Mouse (Mus musculus): ENCODE data around the gene Dnajc5. TPM values are rescaled to one million over a fixed set of nuclear protein-coding genes. Genes with fewer than 3 reads are reported as not detected.

Gene Dnajc5
- polyA plus RNA-seq, 1 experiment from 2014 or later: 97.1 TPM

DNA sequence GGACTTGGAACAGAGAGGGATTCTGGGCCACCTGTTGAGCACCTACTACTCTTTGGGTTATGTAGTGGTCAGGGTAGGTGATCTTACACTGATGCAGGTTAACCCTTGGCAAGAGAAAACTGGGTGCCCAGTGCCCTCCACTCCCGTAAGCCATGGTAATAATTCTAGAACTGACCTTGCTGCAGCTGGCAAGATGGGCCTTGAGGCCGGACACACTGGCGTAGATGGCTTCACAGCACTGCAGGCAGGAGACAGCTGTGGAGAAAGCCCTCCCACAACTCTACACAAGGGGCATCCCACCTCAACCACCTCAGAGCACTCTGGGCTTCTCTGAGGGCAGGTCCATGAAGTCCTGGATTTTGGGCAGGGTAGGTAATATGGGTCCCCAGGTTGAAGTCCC is 65.8 kb downstream of the Dnajc5 start:
- Histone ChIP-seq H3K9me3 (ENCODE audit: control insufficient read depth, low read length) (no peaks in the 10 kb centered on the region), H3K4me3 (ENCODE audit: low read depth, low read length) (no peak overlapping the region), H3K36me3 (ENCODE audit: control insufficient read depth, insufficient read depth, low read length) (peaks cover 21% of the 10 kb centered on the region), H3K27ac (ENCODE audit: low read depth, low read length) (no peak overlapping the region), H3K4me1 (replicated peaks; ENCODE audit: control insufficient read depth, insufficient read depth, low read length) (no peaks in the 10 kb centered on the region), H3K4me2 (replicated peaks; ENCODE audit: low read depth, low read length) (no peak overlapping the region), H3K27me3 (ENCODE audit: control insufficient read depth, insufficient read depth, low read length) (no peaks in the 10 kb centered on the region), H3K9ac (ENCODE audit: low read depth, low read length) (no peak overlapping the region)
- no peak for ATAC-seq (ENCODE audit: low FRiP score)
- 97% methylated on average over 3 of the region's 3 CpGs for WGBS
- DNase-seq (ENCODE audit: low spot score): no peak

GRCm38 (mm10) chr2:181587796-181588195 is 67.5 kb downstream of the Dnajc5 start:
- Histone ChIP-seq H3K27ac (ENCODE audit: low read depth, low read length) (no peak overlapping the region), H3K9ac (ENCODE audit: low read depth, low read length) (no peak overlapping the region), H3K36me3 (ENCODE audit: control insufficient read depth, insufficient read depth, low read length) (peaks cover 21% of the 10 kb centered on the region), H3K27me3 (ENCODE audit: control insufficient read depth, insufficient read depth, low read length) (no peaks in the 10 kb centered on the region), H3K4me1 (replicated peaks; ENCODE audit: control insufficient read depth, insufficient read depth, low read length) (no peaks in the 10 kb centered on the region), H3K4me3 (ENCODE audit: low read depth, low read length) (no peak overlapping the region), H3K4me2 (replicated peaks; ENCODE audit: low read depth, low read length) (no peak overlapping the region), H3K9me3 (ENCODE audit: control insufficient read depth, low read length) (no peaks in the 10 kb centered on the region)
- WGBS: 89% methylated on average over 6 of the region's 6 CpGs
- no peak for ATAC-seq (ENCODE audit: low FRiP score)
- no peak for DNase-seq (ENCODE audit: low spot score)

DNA sequence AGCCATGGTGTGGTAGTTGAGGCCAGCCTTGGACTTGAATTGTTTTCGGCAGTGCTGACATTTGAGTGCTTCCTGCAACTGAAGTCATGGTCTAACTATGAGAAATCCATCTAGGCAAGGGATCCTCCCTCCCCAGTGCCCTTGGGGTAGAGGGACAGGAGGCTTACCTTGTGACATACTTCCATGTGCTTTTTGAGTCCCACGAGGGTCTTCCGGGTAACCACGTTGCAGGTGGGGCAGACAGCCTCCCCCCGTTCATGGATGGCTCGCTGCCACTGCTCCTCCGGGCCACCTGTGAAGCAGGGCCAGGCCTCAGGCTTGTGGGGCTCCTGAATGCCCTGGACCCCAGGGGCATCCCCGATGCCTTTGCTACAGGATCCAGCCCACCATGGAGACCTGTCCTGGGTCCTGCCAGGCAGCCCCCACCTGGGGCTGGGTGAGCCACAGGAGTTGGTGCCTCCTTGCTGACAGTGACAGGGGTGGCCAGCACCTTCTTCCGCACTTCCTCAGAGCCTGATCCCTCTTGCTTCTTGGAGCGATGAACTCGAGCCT is 68.0 kb downstream of the Dnajc5 start:
- Histone ChIP-seq H3K9me3 (ENCODE audit: control insufficient read depth, low read length) (no peaks in the 10 kb centered on the region), H3K4me3 (ENCODE audit: low read depth, low read length) (no peak overlapping the region), H3K27ac (ENCODE audit: low read depth, low read length) (no peak overlapping the region), H3K4me1 (replicated peaks; ENCODE audit: control insufficient read depth, insufficient read depth, low read length) (no peaks in the 10 kb centered on the region; the same call in 1 of the 2 replicates), H3K36me3 (ENCODE audit: control insufficient read depth, insufficient read depth, low read length) (peaks cover 21% of the 10 kb centered on the region), H3K9ac (ENCODE audit: low read depth, low read length) (no peak overlapping the region), H3K4me2 (replicated peaks; ENCODE audit: low read depth, low read length) (no peak overlapping the region), H3K27me3 (ENCODE audit: control insufficient read depth, insufficient read depth, low read length) (no peaks in the 10 kb centered on the region)
- DNase-seq (ENCODE audit: low spot score): no peak
- ATAC-seq (ENCODE audit: low FRiP score): no peak
- WGBS: 85% methylated on average over 11 of the region's 11 CpGs

DNA sequence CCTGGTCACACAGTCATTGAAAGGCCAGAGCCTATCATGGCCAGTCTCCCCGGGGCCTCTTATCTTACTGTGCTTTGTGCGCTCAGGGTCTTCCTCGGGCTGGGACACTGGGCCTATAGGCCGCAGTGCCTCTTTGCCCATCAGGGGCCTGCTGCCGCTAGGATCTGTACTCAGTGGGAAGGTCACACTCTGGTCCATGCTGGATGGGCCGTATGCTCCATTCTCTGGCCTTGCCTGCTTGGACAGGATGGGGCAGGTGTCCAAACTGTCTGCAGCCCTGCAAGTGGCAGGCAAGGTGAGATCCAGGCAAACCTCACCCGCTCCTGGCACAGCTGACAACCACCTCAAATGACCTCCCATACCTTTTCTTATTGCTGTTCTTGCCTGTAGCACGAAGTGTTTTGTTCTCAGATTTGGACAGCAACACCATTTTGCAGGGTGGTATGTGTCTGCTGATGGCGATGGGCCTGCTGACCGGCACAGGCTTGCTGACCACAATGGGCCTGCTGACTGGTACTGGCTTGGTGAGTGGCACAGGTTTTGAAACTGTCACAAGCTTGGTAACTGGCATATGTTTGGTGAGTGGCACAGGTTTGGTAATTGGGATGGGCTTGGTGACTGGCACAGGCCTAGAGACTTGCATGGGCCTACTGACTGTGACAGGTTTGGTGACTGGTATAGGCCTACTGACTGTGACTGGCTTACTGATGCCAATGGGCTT is 68.9 kb downstream of the Dnajc5 start:
- Histone ChIP-seq H3K27ac (ENCODE audit: low read depth, low read length) (no peak overlapping the region), H3K9me3 (ENCODE audit: control insufficient read depth, low read length) (no peaks in the 10 kb centered on the region), H3K4me3 (ENCODE audit: low read depth, low read length) (no peak overlapping the region), H3K36me3 (ENCODE audit: control insufficient read depth, insufficient read depth, low read length) (peaks cover 19% of the 10 kb centered on the region), H3K27me3 (ENCODE audit: control insufficient read depth, insufficient read depth, low read length) (no peaks in the 10 kb centered on the region), H3K4me2 (replicated peaks; ENCODE audit: low read depth, low read length) (no peak overlapping the region), H3K4me1 (replicated peaks; ENCODE audit: control insufficient read depth, insufficient read depth, low read length) (no peaks in the 10 kb centered on the region; the same call in 1 of the 2 replicates), H3K9ac (ENCODE audit: low read depth, low read length) (no peak overlapping the region)
- DNase-seq (ENCODE audit: low spot score) (no peak), ATAC-seq (ENCODE audit: low FRiP score) (no peak)
- WGBS: 91% methylated on average over 10 of the region's 10 CpGs

DNA sequence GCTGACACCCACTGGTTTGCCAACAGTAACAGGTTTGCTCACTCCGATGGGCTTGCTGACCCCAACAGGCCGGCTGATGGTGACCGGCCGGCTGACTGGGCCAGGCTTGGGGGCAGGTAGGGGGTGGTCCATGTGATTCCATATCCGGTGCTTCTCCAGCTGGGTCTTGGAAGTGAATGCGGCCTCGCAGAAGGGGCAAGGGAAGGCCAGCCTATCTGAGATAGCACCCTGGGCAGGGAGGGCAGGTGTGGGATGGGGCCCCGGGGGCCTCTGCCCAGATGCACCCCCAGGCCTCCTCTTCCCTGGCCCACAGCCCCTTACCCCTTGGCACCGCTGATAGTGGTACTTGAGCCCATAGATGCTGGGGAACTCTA is 69.4 kb downstream of the Dnajc5 start:
- H3K36me3 ChIP-seq (ENCODE audit: control insufficient read depth, insufficient read depth, low read length): peaks cover 15% of the 10 kb centered on the region
- 96% methylated on average over 9 of the region's 9 CpGs for WGBS
- ATAC-seq (ENCODE audit: low FRiP score): no peak

GRCm38 (mm10) chr2:181590471-181590870 is 70.2 kb downstream of the Dnajc5 start:
- Histone ChIP-seq H3K9me3 (ENCODE audit: control insufficient read depth, low read length) (no peaks in the 10 kb centered on the region), H3K36me3 (ENCODE audit: control insufficient read depth, insufficient read depth, low read length) (peaks cover 12% of the 10 kb centered on the region; the same call in 1 of the 2 replicates), H3K9ac (ENCODE audit: low read depth, low read length) (no peak overlapping the region), H3K27ac (ENCODE audit: low read depth, low read length) (no peak overlapping the region), H3K4me2 (replicated peaks; ENCODE audit: low read depth, low read length) (no peak overlapping the region), H3K4me3 (ENCODE audit: low read depth, low read length) (no peak overlapping the region), H3K4me1 (replicated peaks; ENCODE audit: control insufficient read depth, insufficient read depth, low read length) (no peaks in the 10 kb centered on the region; the same call in 1 of the 2 replicates), H3K27me3 (ENCODE audit: control insufficient read depth, insufficient read depth, low read length) (no peaks in the 10 kb centered on the region)
- no peak for DNase-seq (ENCODE audit: low spot score)
- WGBS: 90% methylated on average over 5 of the region's 5 CpGs
- ATAC-seq (ENCODE audit: low FRiP score): no peak

More for the DNA sequence above, 69.4 kb downstream of the Dnajc5 start:
- Histone ChIP-seq H3K9me3 (ENCODE audit: control insufficient read depth, low read length) (no peaks in the 10 kb centered on the region), H3K9ac (ENCODE audit: low read depth, low read length) (no peak overlapping the region), H3K27ac (ENCODE audit: low read depth, low read length) (no peak overlapping the region), H3K4me2 (replicated peaks; ENCODE audit: low read depth, low read length) (no peak overlapping the region), H3K4me3 (ENCODE audit: low read depth, low read length) (no peak overlapping the region), H3K27me3 (ENCODE audit: control insufficient read depth, insufficient read depth, low read length) (no peaks in the 10 kb centered on the region), H3K4me1 (replicated peaks; ENCODE audit: control insufficient read depth, insufficient read depth, low read length) (no peaks in the 10 kb centered on the region; the same call in 1 of the 2 replicates)
- DNase-seq (ENCODE audit: low spot score): no peak

DNA sequence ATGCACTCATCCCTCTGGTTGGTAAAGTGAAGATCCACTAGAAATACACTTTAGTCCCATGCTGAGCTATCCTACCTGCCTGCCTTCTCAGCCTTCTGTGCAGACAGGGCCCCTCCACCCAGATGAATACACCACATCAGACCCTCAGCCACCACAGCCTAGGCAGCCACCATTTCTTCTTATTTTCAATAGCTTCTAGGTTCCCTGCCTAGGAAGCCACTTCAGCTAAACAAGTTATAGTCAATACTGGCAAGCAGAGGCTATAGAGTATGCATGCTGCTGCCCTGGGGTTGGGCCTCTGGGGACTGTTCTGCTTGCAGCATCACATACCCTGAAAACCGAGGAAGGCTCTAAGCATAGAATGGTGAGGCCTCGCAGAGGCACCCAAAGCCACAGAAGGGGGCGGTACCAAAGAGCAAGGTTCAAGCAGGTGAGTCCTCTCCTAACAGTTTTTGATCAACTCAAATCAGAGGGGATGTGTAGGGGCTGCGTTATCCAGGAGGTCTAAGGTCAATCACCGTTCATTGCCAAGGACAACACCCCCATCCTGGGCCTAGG is 71.3 kb downstream of the Dnajc5 start, which contains the start of gene Prpf6:
Gene Prpf6, plus strand, starts transcription at position 341 of the 558 bp plus-strand sequence.
- DNase-seq (ENCODE audit: low spot score): peak; percentile 33
- peak; percentile 26 for ATAC-seq (ENCODE audit: low FRiP score)
- H3K9me3 ChIP-seq (ENCODE audit: control insufficient read depth, low read length): no peaks in the 10 kb centered on the region
- no peaks in the 10 kb centered on the region; the same call in 1 of the 2 replicates for H3K4me1 ChIP-seq (replicated peaks; ENCODE audit: control insufficient read depth, insufficient read depth, low read length)
- H3K36me3 ChIP-seq (ENCODE audit: control insufficient read depth, insufficient read depth, low read length): peaks cover 10% of the 10 kb centered on the region; the same call in 1 of the 2 replicates
- H3K4me2 ChIP-seq (replicated peaks; ENCODE audit: low read depth, low read length): peak within 1 kb of the TSS; percentile 92
- H3K27me3 ChIP-seq (ENCODE audit: control insufficient read depth, insufficient read depth, low read length): no peaks in the 10 kb centered on the region
- H3K9ac ChIP-seq (ENCODE audit: low read depth, low read length): peak within 1 kb of the TSS; percentile 94
- 11% methylated on average over 5 of the region's 5 CpGs for WGBS
- peak within 1 kb of the TSS; percentile 96 for H3K4me3 ChIP-seq (ENCODE audit: low read depth, low read length)
- H3K27ac ChIP-seq (ENCODE audit: low read depth, low read length): peak within 1 kb of the TSS; percentile 67

DNA sequence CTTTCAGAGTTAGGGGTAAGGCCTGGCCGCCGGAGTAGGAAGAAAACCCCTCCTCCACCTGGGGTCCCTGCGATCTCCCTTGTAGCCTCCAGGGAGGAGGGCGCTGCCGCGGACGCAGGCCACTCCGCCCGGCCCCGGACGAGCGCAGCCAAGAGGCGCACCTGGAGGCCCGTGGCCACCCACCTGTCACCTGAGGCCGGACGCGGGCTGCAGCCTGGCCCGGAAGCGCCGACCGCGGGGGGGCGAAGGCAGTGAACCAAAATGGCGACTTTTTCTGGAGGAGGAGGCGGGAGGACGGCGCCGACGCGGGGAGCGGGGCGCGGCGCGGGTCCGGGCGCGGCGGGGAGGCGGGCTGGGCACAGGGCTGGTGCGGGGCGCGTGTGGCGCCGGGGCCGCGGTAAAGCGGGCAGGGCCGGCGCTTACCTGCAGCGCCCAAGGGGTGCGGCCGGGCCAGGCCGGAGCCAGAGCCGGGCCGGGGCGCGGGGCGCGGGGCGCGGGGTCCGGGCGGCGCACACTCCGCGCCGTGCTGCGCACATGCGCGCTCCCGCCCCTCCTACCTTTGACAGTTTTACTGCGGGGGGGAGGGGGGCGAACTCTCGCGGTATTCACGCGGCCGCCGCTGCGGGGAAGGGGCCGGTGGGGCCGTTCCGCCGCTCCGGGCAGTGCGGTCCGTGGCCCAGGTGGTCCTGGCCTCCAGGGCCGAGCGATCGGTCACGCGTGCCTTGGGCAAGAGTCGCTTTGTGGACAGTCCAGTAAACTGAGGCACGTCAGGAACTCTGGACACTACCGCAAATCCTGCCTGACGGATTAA is 72.2 kb downstream of the Dnajc5 start, which contains the start of gene Zfp512b:
Gene Zfp512b, minus strand, starts transcription at position 573 of the 811 bp plus-strand sequence.
- Histone ChIP-seq H3K4me2 (replicated peaks; ENCODE audit: low read depth, low read length) (peak within 1 kb of the TSS; percentile 92), H3K27me3 (ENCODE audit: control insufficient read depth, insufficient read depth, low read length) (no peaks in the 10 kb centered on the region), H3K4me3 (ENCODE audit: low read depth, low read length) (peak within 1 kb of the TSS; percentile 96), H3K9me3 (ENCODE audit: control insufficient read depth, low read length) (no peaks in the 10 kb centered on the region), H3K9ac (ENCODE audit: low read depth, low read length) (peak within 1 kb of the TSS; percentile 94), H3K36me3 (ENCODE audit: control insufficient read depth, insufficient read depth, low read length) (peaks cover 10% of the 10 kb centered on the region; the same call in 1 of the 2 replicates), H3K27ac (ENCODE audit: low read depth, low read length) (peak within 1 kb of the TSS; percentile 67), H3K4me1 (replicated peaks; ENCODE audit: control insufficient read depth, insufficient read depth, low read length) (no peaks in the 10 kb centered on the region; the same call in 1 of the 2 replicates)
- ATAC-seq (ENCODE audit: low FRiP score) (peak; percentile 83), DNase-seq (ENCODE audit: low spot score) (peak; percentile 83)
- WGBS: 2% methylated on average over 64 of the region's 97 CpGs

All from hindbrain, embryonic 11.5 days (tissue).